Mouse (Mus musculus) bone marrow, adult 2 months (tissue): ENCODE measurements at regions not wholly inside any gene's neighbourhood (a gene's known extent, or its start where the extent isn't known, plus 50 kb on each side); places are given as distances from the start of the nearest gene placed in this dataset.

Experiments
- CTCF ChIP-seq: fragments of 200-500 bp; IDR thresholded peaks from 2 replicates; pipeline ENCODE4 v1.5.1; 2011; ENCODE audit warnings: low read length, control low read depth; ENCODE audit not compliant: control insufficient read depth, insufficient read depth
- POLR2A ChIP-seq: fragments of 200-500 bp; IDR thresholded peaks from 2 replicates; pipeline ENCODE4 v1.6.1; 2011; ENCODE audit warnings: low read depth, mild to moderate bottlenecking, control low read depth, low read length, borderline replicate concordance; ENCODE audit not compliant: control insufficient read depth

DNA sequence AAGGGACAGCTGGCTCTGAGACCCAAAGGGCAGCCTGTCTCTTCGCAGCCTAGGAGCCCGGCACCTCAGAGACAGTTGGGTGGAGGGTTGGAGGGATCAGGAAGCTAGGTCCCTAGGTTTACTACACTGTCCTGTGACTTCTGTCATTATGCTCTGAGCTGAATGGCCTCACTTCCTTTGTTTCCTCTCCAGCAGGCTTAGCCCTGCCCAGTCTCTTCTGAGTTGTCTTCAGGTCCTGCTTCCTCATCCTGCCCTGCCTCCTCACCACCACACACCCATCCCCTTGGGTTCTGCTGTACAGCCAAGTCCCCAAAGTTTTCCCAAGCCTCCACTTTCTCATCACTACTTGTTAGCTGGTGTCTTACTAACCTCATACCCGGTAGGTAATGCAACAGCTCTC, 122.7 kb upstream of the Ccdc122 start:
- TF ChIP-seq POLR2A = no peak
- TF ChIP-seq CTCF = no peak
